Mouse (Mus musculus): ENCODE measurements around the gene Pcca. TPM values are rescaled to one million over a fixed set of nuclear protein-coding genes. Genes with fewer than 3 reads are reported as not detected.
A peak's percentile ranks its signal among the peaks of the same experiment; 100 is the strongest.

The Pcca gene
- polyA plus RNA-seq, 1 experiment, result 7.2 TPM

- H3K27ac ChIP-seq (ENCODE audit: control insufficient read depth, insufficient read depth, low read length), result no peak overlapping the region
- WGBS, result 57% methylated on average over 4 of the region's 4 CpGs
- no peaks in the 10 kb centered on the region for H3K27me3 ChIP-seq (ENCODE audit: control insufficient read depth, insufficient read depth, low read length)
- H3K4me3 ChIP-seq (ENCODE audit: control insufficient read depth, insufficient read depth, low read length), result no peak overlapping the region
- peak; percentile 6 for DNase-seq
- no peaks in the 10 kb centered on the region for H3K36me3 ChIP-seq (ENCODE audit: control insufficient read depth, insufficient read depth, low read length)
- no peak for TF ChIP-seq CTCF (IDR thresholded peaks at IDR 0.05; ENCODE audit: borderline replicate concordance, control insufficient read depth, extremely low read depth, insufficient read depth, low read length, poor library complexity)
- TF ChIP-seq POLR2A (IDR thresholded peaks at IDR 0.05; ENCODE audit: control insufficient read depth, extremely low read depth, insufficient read depth, low read length, poor library complexity), result no peak
- no peaks in the 10 kb centered on the region; the same call in 1 of the 2 replicates for H3K4me1 ChIP-seq (replicated peaks; ENCODE audit: control insufficient read depth, insufficient read depth, low read length)
These were observed 374.0 kb downstream of the Pcca start for GRCm38 (mm10) chr14:122908075-122908474.

- Histone ChIP-seq H3K36me3 (ENCODE audit: control insufficient read depth, insufficient read depth, low read length) (no peaks in the 10 kb centered on the region), H3K27ac (ENCODE audit: control insufficient read depth, insufficient read depth, low read length) (no peak overlapping the region), H3K27me3 (ENCODE audit: control insufficient read depth, insufficient read depth, low read length) (no peaks in the 10 kb centered on the region), H3K4me3 (ENCODE audit: control insufficient read depth, insufficient read depth, low read length) (no peak overlapping the region), H3K4me1 (replicated peaks; ENCODE audit: control insufficient read depth, insufficient read depth, low read length) (no peaks in the 10 kb centered on the region; the same call in 1 of the 2 replicates)
- DNase-seq, result no peak
- 93% methylated on average over 5 of the region's 5 CpGs for WGBS
- TF ChIP-seq POLR2A (IDR thresholded peaks at IDR 0.05; ENCODE audit: control insufficient read depth, extremely low read depth, insufficient read depth, low read length, poor library complexity) (no peak), CTCF (IDR thresholded peaks at IDR 0.05; ENCODE audit: borderline replicate concordance, control insufficient read depth, extremely low read depth, insufficient read depth, low read length, poor library complexity) (no peak)
These were observed 375.4 kb downstream of the Pcca start for GRCm38 (mm10) chr14:122909368-122910091.

- Histone ChIP-seq H3K4me1 (replicated peaks; ENCODE audit: control insufficient read depth, insufficient read depth, low read length) (no peaks in the 10 kb centered on the region; the same call in 1 of the 2 replicates), H3K36me3 (ENCODE audit: control insufficient read depth, insufficient read depth, low read length) (no peaks in the 10 kb centered on the region), H3K4me3 (ENCODE audit: control insufficient read depth, insufficient read depth, low read length) (no peak overlapping the region), H3K27ac (ENCODE audit: control insufficient read depth, insufficient read depth, low read length) (no peak overlapping the region), H3K27me3 (ENCODE audit: control insufficient read depth, insufficient read depth, low read length) (no peaks in the 10 kb centered on the region)
- TF ChIP-seq POLR2A (IDR thresholded peaks at IDR 0.05; ENCODE audit: control insufficient read depth, extremely low read depth, insufficient read depth, low read length, poor library complexity) (no peak), CTCF (IDR thresholded peaks at IDR 0.05; ENCODE audit: borderline replicate concordance, control insufficient read depth, extremely low read depth, insufficient read depth, low read length, poor library complexity) (no peak)
- no peak for DNase-seq
These were observed 377.1 kb downstream of the Pcca start for GRCm38 (mm10) chr14:122911265-122911664.

DNA sequence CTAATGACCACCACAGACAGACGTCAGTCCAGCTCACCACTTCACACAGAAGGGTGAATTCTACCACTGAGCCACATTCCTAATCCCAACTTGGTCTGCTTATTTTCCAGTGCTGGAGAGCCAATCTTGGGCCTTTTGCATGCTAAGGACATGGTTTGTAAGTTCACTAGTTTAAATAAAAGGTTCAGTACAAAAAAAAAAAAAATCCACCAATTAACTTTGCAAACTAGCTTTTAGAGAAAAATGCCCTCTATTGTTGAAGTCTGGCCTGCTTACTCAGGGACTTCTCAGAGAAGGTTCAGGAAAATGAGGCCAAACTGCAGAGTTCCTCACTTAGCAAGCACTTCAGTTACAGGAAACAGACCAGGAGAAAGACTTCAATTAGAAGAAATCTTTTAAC is 378.0 kb downstream of the Pcca start:
- Histone ChIP-seq H3K27ac (ENCODE audit: control insufficient read depth, insufficient read depth, low read length) (no peak overlapping the region), H3K36me3 (ENCODE audit: control insufficient read depth, insufficient read depth, low read length) (no peaks in the 10 kb centered on the region), H3K4me3 (ENCODE audit: control insufficient read depth, insufficient read depth, low read length) (no peak overlapping the region), H3K4me1 (replicated peaks; ENCODE audit: control insufficient read depth, insufficient read depth, low read length) (no peaks in the 10 kb centered on the region; the same call in 1 of the 2 replicates), H3K27me3 (ENCODE audit: control insufficient read depth, insufficient read depth, low read length) (no peaks in the 10 kb centered on the region)
- TF ChIP-seq POLR2A (IDR thresholded peaks at IDR 0.05; ENCODE audit: control insufficient read depth, extremely low read depth, insufficient read depth, low read length, poor library complexity) (no peak), CTCF (IDR thresholded peaks at IDR 0.05; ENCODE audit: borderline replicate concordance, control insufficient read depth, extremely low read depth, insufficient read depth, low read length, poor library complexity) (no peak)
- no peak for DNase-seq
- 77% methylated on average over 1 of the region's 1 CpGs for WGBS

GRCm38 (mm10) chr14:122912812-122913498 is 378.8 kb downstream of the Pcca start:
- TF ChIP-seq POLR2A (IDR thresholded peaks at IDR 0.05; ENCODE audit: control insufficient read depth, extremely low read depth, insufficient read depth, low read length, poor library complexity), result no peak
- no peak; the same call in 1 of the 2 replicates for TF ChIP-seq CTCF (IDR thresholded peaks at IDR 0.05; ENCODE audit: borderline replicate concordance, control insufficient read depth, extremely low read depth, insufficient read depth, low read length, poor library complexity)
- Histone ChIP-seq H3K4me1 (replicated peaks; ENCODE audit: control insufficient read depth, insufficient read depth, low read length) (no peaks in the 10 kb centered on the region; the same call in 1 of the 2 replicates), H3K36me3 (ENCODE audit: control insufficient read depth, insufficient read depth, low read length) (no peaks in the 10 kb centered on the region), H3K4me3 (ENCODE audit: control insufficient read depth, insufficient read depth, low read length) (peak overlapping the region; percentile 87), H3K27ac (ENCODE audit: control insufficient read depth, insufficient read depth, low read length) (no peak overlapping the region), H3K27me3 (ENCODE audit: control insufficient read depth, insufficient read depth, low read length) (no peaks in the 10 kb centered on the region)
- DNase-seq, result peak; percentile 64
- WGBS, result under 1% methylated on average over 58 of the region's 58 CpGs

DNA sequence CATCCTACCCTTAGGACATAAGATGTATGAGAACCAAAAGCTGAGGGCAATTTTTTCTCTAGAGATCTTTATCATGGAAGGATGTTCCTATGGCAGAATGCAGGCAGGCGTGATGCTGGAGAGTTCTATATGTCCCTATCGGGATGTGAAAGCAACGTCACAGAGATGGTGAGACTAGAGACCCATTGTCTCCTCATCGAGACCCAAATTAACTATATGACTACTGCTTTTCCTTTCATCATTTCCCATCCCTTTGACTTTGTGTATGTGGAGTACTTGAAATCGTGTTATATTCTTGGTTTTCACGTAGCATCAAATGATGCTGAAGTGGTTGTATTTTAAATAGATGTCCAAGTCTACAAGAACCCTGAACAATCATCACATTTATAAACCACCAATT is 379.5 kb downstream of the Pcca start, which contains the start of gene Ggact:
Gene Ggact (minus strand): TSS at position 101 of the 400 bp plus-strand sequence.
- TF ChIP-seq POLR2A (IDR thresholded peaks at IDR 0.05; ENCODE audit: control insufficient read depth, extremely low read depth, insufficient read depth, low read length, poor library complexity) (no peak), CTCF (IDR thresholded peaks at IDR 0.05; ENCODE audit: borderline replicate concordance, control insufficient read depth, extremely low read depth, insufficient read depth, low read length, poor library complexity) (no peak)
- no peaks in the 10 kb centered on the region for H3K27me3 ChIP-seq (ENCODE audit: control insufficient read depth, insufficient read depth, low read length)
- no peak within 1 kb of the TSS for H3K27ac ChIP-seq (ENCODE audit: control insufficient read depth, insufficient read depth, low read length)
- no peaks in the 10 kb centered on the region for H3K4me1 ChIP-seq (replicated peaks; ENCODE audit: control insufficient read depth, insufficient read depth, low read length)
- DNase-seq, result no peak
- H3K4me3 ChIP-seq (ENCODE audit: control insufficient read depth, insufficient read depth, low read length), result peak within 1 kb of the TSS; percentile 87
- WGBS, result 84% methylated on average over 6 of the region's 6 CpGs
- H3K36me3 ChIP-seq (ENCODE audit: control insufficient read depth, insufficient read depth, low read length), result no peaks in the 10 kb centered on the region

All from thymus, adult 2 months (tissue).